Mouse (Mus musculus) hindbrain, embryonic 11.5 days (tissue): ENCODE measurements around the gene Mettl16. TPM values are rescaled to one million over a fixed set of nuclear protein-coding genes. Genes with fewer than 3 reads are reported as not detected.

Experiments used
- ATAC-seq: fragments of 200-750 bp; cut with Nextera tagmentation; 2 replicates; pipeline ENCODE4 v1.8.0; 2017; ENCODE audit warnings: mild to moderate bottlenecking, moderate TSS enrichment, moderate library complexity; ENCODE audit not compliant: low FRiP score
- DNase-seq: peaks from one replicate; pipeline ENCODE4 v3.0.0-alpha.2; 2015; ENCODE audit warnings: low spot score
- H3K27ac ChIP-seq: fragments of 300-500 bp; sonication (generic); 2 replicates; pipeline ENCODE4 v1.5.1; 2014; ENCODE audit warnings: mild to moderate bottlenecking, low read depth, low read length
- H3K27me3 ChIP-seq: fragments of 300-500 bp; sonication (generic); 2 replicates; pipeline ENCODE4 v1.6.1; 2014; ENCODE audit warnings: mild to moderate bottlenecking, low read length, moderate library complexity, mixed read lengths; ENCODE audit not compliant: control insufficient read depth, insufficient read depth
- H3K36me3 ChIP-seq: fragments of 300-500 bp; sonication (generic); 2 replicates; pipeline ENCODE4 v1.6.1; 2014; ENCODE audit warnings: mild to moderate bottlenecking, low read length, moderate library complexity, mixed read lengths; ENCODE audit not compliant: control insufficient read depth, insufficient read depth
- H3K4me1 ChIP-seq: fragments of 300-500 bp; sonication (generic); replicated peaks from 2 replicates; pipeline ENCODE4 v1.6.1; 2014; ENCODE audit warnings: low read length, mixed read lengths; ENCODE audit not compliant: control insufficient read depth, insufficient read depth
- H3K4me2 ChIP-seq: fragments of 300-500 bp; sonication (generic); replicated peaks from 2 replicates; pipeline ENCODE4 v1.6.1; 2014; ENCODE audit warnings: mild to moderate bottlenecking, low read depth, low read length
- H3K4me3 ChIP-seq: fragments of 300-500 bp; sonication (generic); 2 replicates; pipeline ENCODE4 v1.5.1; 2014; ENCODE audit warnings: low read depth, low read length
- H3K9ac ChIP-seq: fragments of 300-500 bp; sonication (generic); 2 replicates; pipeline ENCODE4 v1.6.1; 2014; ENCODE audit warnings: low read depth, low read length
- H3K9me3 ChIP-seq: fragments of 300-500 bp; sonication (generic); 2 replicates; pipeline ENCODE4 v1.6.1; 2016; ENCODE audit warnings: low read length; ENCODE audit not compliant: control insufficient read depth
- WGBS: fragments of 180-500 bp; shearing (Covaris S2); extraction: QIAGEN DNeasy Blood & Tissue Kit; methylation state at CpG from one replicate; pipeline ENCODE4 v1.1.7; 2014; 5-methylcytosine and 5-hydroxymethylcytosine counted together
- polyA plus RNA-seq: library from polyadenylated mRNA; unstranded; fragments of >200 nt; fragmentation: Nextera tagmentation; extraction: Ambion mirVana; gene quantifications from 2 replicates; pipeline ENCODE4 v1.2.1, GENCODE M21; 2014

Mettl16 gene
- polyA plus RNA-seq = 45.0 and 46.8 TPM in 2 replicates

DNA sequence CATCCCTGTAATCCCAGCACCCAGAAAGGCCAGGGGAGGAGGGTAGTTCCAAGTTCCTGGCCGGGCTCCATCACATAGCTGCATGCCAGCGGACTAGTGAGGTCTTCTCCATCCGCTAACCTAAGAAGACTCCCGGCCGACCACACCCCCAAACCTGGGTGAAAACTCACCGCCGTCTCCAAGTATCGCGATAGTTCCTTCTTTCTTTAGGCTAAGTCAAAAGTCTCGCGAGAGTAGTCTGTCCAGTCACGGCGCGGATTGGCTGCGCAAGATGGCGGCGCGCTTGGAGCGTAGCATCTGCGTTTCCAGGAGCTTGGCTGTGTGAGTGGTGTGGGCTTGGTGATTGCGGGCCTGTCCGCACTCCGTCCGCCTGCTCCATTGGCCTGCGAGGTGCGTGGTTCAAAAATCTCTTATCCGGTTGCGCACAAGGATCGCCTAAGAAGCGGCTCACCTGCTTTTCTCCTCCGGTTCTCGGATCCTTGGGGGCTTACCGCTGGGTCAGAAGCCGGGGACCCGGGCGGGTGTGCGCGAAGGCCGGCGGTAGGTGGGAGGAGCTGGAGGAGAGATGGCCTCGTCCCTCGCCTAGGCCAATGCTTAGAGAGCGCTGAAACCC is at the start of gene Mettl16:
TSS of gene Mettl16 (plus strand) at position 236 of the 613 bp plus-strand sequence.
- peak within 1 kb of the TSS; percentile 92 for H3K27ac ChIP-seq
- no peaks in the 10 kb centered on the region for H3K9me3 ChIP-seq
- H3K4me3 ChIP-seq = peak within 1 kb of the TSS; percentile 85
- H3K4me2 ChIP-seq = peak within 1 kb of the TSS; percentile 63
- DNase-seq (peak; percentile 97), ATAC-seq (peak; percentile 98)
- 0 out of 2 replicates have a peak, but pooled peaks cover 6% of the 10 kb centered on the region for H3K36me3 ChIP-seq
- no peaks in the 10 kb centered on the region for H3K27me3 ChIP-seq
- WGBS = under 1% methylated on average over 43 of the region's 43 CpGs
- H3K4me1 ChIP-seq = 0 out of 2 replicates have a peak, but pooled peaks cover 2% of the 10 kb centered on the region
- peak within 1 kb of the TSS; percentile 91 for H3K9ac ChIP-seq

DNA sequence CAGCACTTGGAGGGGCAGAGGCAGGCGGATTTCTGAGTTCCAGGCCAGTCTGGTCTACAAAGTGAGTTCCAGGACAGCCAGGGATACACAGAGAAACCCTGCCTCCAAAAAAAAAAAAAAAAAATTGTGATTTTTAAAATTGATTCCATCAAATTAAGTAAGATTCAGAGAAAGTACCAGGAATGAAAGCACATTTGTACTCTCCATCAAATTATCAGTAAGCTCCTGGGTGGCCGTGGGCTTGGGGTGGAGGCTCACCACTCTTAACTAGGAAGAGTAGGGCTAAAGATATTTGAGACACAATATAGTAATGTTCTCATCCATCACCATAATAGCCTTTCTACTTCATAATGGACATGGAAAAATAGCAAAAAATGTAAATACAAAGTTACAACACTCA is 49.5 kb upstream of the Mettl16 start:
- H3K36me3 ChIP-seq = no peaks in the 10 kb centered on the region
- WGBS = 83% methylated on average over 2 of the region's 2 CpGs
- H3K9me3 ChIP-seq = no peaks in the 10 kb centered on the region
- no peak overlapping the region for H3K9ac ChIP-seq
- H3K4me3 ChIP-seq = no peak overlapping the region
- ATAC-seq (no peak), DNase-seq (no peak)
- no peaks in the 10 kb centered on the region for H3K27me3 ChIP-seq
- no peak overlapping the region for H3K27ac ChIP-seq
- no peaks in the 10 kb centered on the region for H3K4me1 ChIP-seq
- no peak overlapping the region for H3K4me2 ChIP-seq

DNA sequence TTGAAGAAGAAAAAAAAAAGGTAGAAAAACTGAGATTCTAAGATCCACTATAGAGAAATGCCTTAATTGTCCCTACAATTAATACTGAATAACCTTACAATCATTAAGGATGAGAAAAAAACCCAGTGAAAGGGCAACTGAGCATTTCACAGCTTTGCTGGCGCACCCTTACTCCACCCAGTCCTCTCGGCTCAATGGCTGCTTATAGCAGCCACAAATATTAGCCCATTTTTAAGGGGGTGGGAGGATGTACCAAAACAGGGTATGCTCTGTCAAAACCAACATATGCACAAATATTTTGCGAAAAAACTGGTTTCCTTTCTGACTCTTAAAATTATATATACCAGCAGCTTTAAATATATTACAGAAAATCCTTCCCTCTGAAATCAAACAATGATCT is 48.7 kb upstream of the Mettl16 start:
- H3K9me3 ChIP-seq = no peaks in the 10 kb centered on the region
- H3K9ac ChIP-seq = peak overlapping the region; percentile 44; the same call in 1 of the 2 replicates
- 62% methylated on average over 3 of the region's 3 CpGs for WGBS
- no peaks in the 10 kb centered on the region for H3K4me1 ChIP-seq
- H3K4me3 ChIP-seq = peak overlapping the region; percentile 31
- no peaks in the 10 kb centered on the region for H3K36me3 ChIP-seq
- no peak overlapping the region for H3K27ac ChIP-seq
- no peaks in the 10 kb centered on the region for H3K27me3 ChIP-seq
- DNase-seq (no peak), ATAC-seq (no peak)
- peak overlapping the region; percentile 44 for H3K4me2 ChIP-seq

DNA sequence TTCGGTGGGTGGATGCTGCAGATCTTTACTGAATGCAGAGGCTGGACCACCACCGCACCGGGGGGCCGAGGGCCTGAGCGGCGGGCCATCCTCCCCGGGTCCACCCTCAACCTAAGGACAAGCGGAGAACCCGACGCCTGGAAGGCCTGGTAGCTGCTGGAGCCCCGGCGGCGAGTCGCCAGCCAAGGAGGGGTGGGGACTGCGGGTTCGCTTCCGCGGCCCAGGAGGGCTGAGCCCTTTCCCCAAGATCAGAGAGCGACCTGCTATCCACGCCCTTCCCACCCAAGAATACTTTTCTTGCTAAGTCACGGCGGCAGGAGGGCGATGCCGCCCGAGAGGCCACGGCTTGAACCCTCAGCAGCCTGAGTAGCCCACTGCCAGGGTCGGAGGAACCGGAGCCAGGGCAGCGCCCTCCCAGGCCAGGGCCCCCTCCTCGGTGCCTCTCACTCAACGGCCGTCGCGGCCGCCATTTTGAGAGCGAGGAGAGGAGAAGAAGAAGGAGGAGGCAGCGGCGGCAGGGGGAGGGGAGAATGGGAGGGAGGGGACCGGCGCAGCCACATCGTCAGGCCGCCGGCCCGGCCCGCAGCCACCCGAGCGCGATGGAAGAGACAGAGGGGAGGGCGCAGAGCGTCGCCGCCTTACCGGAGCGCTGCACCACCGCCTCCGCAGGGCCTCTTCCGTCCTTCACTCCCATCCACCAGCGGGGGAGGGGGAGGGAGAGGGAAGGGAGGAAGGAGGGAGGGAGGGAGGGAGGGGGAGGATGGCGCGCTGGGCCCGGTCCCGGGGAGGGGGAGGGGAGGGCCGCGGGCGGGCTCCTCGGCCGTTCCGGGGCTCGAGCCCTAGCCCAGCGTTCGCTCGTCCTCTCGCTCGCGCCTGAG is 47.0 kb upstream of the Mettl16 start:
- peak overlapping the region; percentile 60 for H3K4me2 ChIP-seq

DNA sequence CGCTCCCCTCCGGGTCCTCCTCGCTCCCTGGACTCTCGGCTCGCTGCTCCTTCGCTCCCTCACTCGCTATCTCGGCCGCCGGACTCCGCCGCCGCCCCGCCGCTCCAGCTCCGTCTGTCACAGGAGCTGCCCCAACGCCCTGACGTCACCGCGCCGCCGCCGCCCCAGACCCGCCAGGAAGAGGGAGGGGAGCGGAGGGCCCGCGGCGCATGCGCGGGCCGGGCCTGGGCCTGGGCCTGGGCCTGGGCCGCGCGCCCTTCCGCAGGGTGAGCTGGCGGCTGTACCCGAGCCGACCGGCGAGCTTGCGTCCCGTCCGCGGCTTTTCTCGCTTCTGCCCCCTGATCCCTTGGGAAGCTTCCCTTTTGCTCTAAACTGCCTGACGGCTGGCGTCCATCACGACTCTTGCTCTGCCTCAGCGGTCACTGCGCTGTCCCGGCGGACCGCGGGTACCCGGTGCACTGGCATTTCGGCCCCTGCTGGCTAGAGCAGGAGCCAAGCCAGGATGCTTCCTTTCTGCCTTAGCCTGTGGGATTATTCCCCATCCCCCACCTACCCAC is 46.3 kb upstream of the Mettl16 start, which contains the start of gene Pafah1b1:
TSS of gene Pafah1b1 (minus strand) at position 436 of the 557 bp plus-strand sequence.
- under 1% methylated on average over 39 of the region's 56 CpGs for WGBS
- no peaks in the 10 kb centered on the region for H3K9me3 ChIP-seq
- peak within 1 kb of the TSS; percentile 60 for H3K4me2 ChIP-seq

More for the DNA sequence above, 47.0 kb upstream of the Mettl16 start:
- under 1% methylated on average over 59 of the region's 75 CpGs for WGBS
- DNase-seq = peak; percentile 91
- Histone ChIP-seq H3K9me3 (no peaks in the 10 kb centered on the region), H3K4me3 (peak overlapping the region; percentile 90), H3K9ac (peak overlapping the region; percentile 98), H3K27ac (peak overlapping the region; percentile 99), H3K27me3 (no peaks in the 10 kb centered on the region), H3K36me3 (no peaks in the 10 kb centered on the region), H3K4me1 (no peaks in the 10 kb centered on the region)
- peak; percentile 83 for ATAC-seq

DNA sequence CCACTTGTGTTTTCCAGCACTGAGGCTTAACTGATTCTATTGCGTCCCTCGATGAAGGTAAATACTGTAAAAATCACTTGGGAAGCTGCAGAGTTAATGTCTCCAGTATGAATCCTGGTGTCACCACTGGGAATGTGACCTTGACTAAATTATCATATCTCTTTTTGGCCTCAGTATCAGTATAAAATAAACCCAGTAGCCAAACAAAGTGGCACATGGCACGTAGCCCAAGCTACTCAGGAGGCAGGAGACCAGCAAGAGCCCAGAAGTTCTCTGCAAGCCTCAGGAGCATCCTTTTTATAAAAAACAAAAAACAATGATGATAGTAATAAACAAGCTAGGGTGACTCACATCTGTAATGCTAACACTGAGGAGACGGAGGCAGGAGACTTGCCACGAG is 45.4 kb upstream of the Mettl16 start:
- H3K9ac ChIP-seq = no peak overlapping the region; the same call in 1 of the 2 replicates
- H3K36me3 ChIP-seq = no peaks in the 10 kb centered on the region
- no peaks in the 10 kb centered on the region for H3K27me3 ChIP-seq
- H3K9me3 ChIP-seq = no peaks in the 10 kb centered on the region
- no peaks in the 10 kb centered on the region for H3K4me1 ChIP-seq
- no peak for DNase-seq
- no peak overlapping the region for H3K4me3 ChIP-seq
- WGBS = 79% methylated on average over 5 of the region's 5 CpGs
- ATAC-seq = no peak
- H3K4me2 ChIP-seq = no peak overlapping the region
- H3K27ac ChIP-seq = no peak overlapping the region

More for the DNA sequence above, 46.3 kb upstream of the Mettl16 start, which contains the start of gene Pafah1b1:
- ATAC-seq = peak; percentile 98
- no peaks in the 10 kb centered on the region for H3K27me3 ChIP-seq
- H3K36me3 ChIP-seq = no peaks in the 10 kb centered on the region
- peak within 1 kb of the TSS; percentile 98 for H3K9ac ChIP-seq
- peak within 1 kb of the TSS; percentile 99 for H3K27ac ChIP-seq
- no peaks in the 10 kb centered on the region for H3K4me1 ChIP-seq
- peak within 1 kb of the TSS; percentile 90 for H3K4me3 ChIP-seq
- DNase-seq = peak; percentile 99

DNA sequence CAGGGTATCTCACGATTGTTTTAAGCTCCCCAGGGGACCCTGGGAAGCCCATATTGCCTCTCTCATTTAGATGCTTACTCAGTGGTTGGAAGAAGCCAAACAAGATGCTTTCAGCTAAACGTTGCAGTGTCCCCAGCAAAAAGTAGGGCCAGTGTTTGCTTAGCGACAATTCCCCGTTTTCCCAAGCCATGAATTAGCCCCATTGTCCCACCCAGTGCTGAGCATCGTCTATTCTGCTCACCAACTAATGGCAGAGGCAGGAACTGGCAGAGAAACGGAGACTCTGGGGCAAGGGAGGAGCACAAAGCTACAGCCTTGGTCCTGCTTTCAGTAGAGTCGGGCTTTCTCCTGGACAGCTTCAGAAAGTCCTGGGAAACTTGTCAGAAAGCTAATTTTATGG is 35.7 kb upstream of the Mettl16 start:
- Histone ChIP-seq H3K4me3 (no peak overlapping the region), H3K4me2 (no peak overlapping the region), H3K27me3 (no peaks in the 10 kb centered on the region), H3K4me1 (no peaks in the 10 kb centered on the region), H3K9ac (no peak overlapping the region), H3K36me3 (no peaks in the 10 kb centered on the region), H3K27ac (no peak overlapping the region), H3K9me3 (no peaks in the 10 kb centered on the region)
- WGBS = 17% methylated on average over 7 of the region's 7 CpGs
- ATAC-seq = no peak
- no peak for DNase-seq

DNA sequence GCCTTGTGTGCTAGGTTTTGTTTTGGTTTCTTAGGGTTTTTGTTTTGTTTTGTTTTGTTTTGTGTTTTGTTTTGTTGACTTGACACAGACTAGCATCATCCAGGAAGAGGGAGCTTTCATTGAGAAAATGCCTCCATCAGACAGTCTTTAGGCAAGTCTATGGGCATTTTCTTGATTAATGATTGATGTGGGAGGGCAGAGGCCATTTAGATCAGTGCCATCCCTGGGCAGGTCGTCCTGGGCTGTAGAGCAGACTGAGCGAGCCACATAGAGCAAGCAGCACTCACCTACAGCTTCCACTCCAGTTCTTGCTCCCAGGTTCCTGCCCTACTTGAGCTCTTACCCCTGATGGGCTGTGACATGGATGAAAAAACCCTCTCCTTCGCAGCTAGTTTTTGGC is 32.8 kb upstream of the Mettl16 start:
- Histone ChIP-seq H3K27me3 (no peaks in the 10 kb centered on the region), H3K27ac (no peak overlapping the region), H3K36me3 (no peaks in the 10 kb centered on the region), H3K4me1 (no peaks in the 10 kb centered on the region), H3K9ac (no peak overlapping the region), H3K4me2 (no peak overlapping the region), H3K9me3 (no peaks in the 10 kb centered on the region), H3K4me3 (no peak overlapping the region)
- ATAC-seq (no peak), DNase-seq (no peak)
- 69% methylated on average over 3 of the region's 3 CpGs for WGBS
